Mouse (Mus musculus): ENCODE results near the gene Llcfc1.

- TF ChIP-seq GATA1 (IDR thresholded peaks at IDR 0.05; ENCODE audit: borderline replicate concordance, low read length) (no peak), FLI1 (IDR thresholded peaks at IDR 0.05; ENCODE audit: low read length) (no peak)
Measured at GRCm38 (mm10) chr6:41642765-41643164, 41.5 kb upstream of the Llcfc1 start.
